Mouse (Mus musculus): Measurements from ENCODE around the gene Ntmt1. TPM values are rescaled to one million over a fixed set of nuclear protein-coding genes. Genes with fewer than 3 reads are reported as not detected.
A peak's percentile ranks its signal among the peaks of the same experiment; 100 is the strongest.

Ntmt1 gene
- polyA plus RNA-seq, 1 experiment from 2014 or later = 107 TPM

GRCm38 (mm10) chr2:30829315-30829714 is 21.7 kb downstream of the Ntmt1 start:
- Histone ChIP-seq H3K9ac (replicated peaks) (no peak overlapping the region), H3K27ac (replicated peaks) (no peak overlapping the region), H3K4me2 (no peak overlapping the region), H3K9me3 (replicated peaks) (no peaks in the 10 kb centered on the region), H3K27me3 (replicated peaks) (no peaks in the 10 kb centered on the region), H3K4me1 (peaks cover 32% of the 10 kb centered on the region), H3K4me3 (replicated peaks) (no peak overlapping the region), H3K36me3 (peaks cover 16% of the 10 kb centered on the region)
- 31% methylated on average over 5 of the region's 5 CpGs for WGBS
- ATAC-seq (ENCODE audit: low FRiP score) = no peak

- no peak for ATAC-seq (ENCODE audit: low FRiP score)
- Histone ChIP-seq H3K4me1 (peaks cover 32% of the 10 kb centered on the region), H3K9ac (replicated peaks) (no peak within 1 kb of the TSS), H3K27ac (replicated peaks) (no peak within 1 kb of the TSS), H3K4me2 (no peak within 1 kb of the TSS), H3K4me3 (replicated peaks) (no peak within 1 kb of the TSS), H3K27me3 (replicated peaks) (no peaks in the 10 kb centered on the region), H3K9me3 (replicated peaks) (no peaks in the 10 kb centered on the region), H3K36me3 (peaks cover 6% of the 10 kb centered on the region)
- WGBS = 43% methylated on average over 4 of the region's 4 CpGs
These were observed 22.7 kb downstream of the Ntmt1 start, which contains the start of gene Asb6 for GRCm38 (mm10) chr2:30830283-30830795. Gene Asb6 (minus strand): TSS chr2:30830333.

- H3K36me3 ChIP-seq = no peaks in the 10 kb centered on the region
- H3K4me2 ChIP-seq = no peak overlapping the region
- H3K9me3 ChIP-seq (replicated peaks) = no peaks in the 10 kb centered on the region
- WGBS = 64% methylated on average over 5 of the region's 5 CpGs
- H3K4me1 ChIP-seq = peaks cover 19% of the 10 kb centered on the region
- no peak overlapping the region for H3K9ac ChIP-seq (replicated peaks)
- no peak for ATAC-seq (ENCODE audit: low FRiP score)
- H3K27ac ChIP-seq (replicated peaks) = no peak overlapping the region
- H3K27me3 ChIP-seq (replicated peaks) = peaks cover 10% of the 10 kb centered on the region
- no peak overlapping the region for H3K4me3 ChIP-seq (replicated peaks)
These were observed 26.0 kb downstream of the Ntmt1 start for GRCm38 (mm10) chr2:30833644-30834043.

- Histone ChIP-seq H3K9me3 (replicated peaks) (no peaks in the 10 kb centered on the region), H3K4me1 (peaks cover 19% of the 10 kb centered on the region), H3K36me3 (no peaks in the 10 kb centered on the region), H3K4me3 (replicated peaks) (no peak within 1 kb of the TSS), H3K9ac (replicated peaks) (no peak within 1 kb of the TSS), H3K27ac (replicated peaks) (no peak within 1 kb of the TSS), H3K27me3 (replicated peaks) (peaks cover 10% of the 10 kb centered on the region), H3K4me2 (no peak within 1 kb of the TSS)
- WGBS = 84% methylated on average over 6 of the region's 10 CpGs
- no peak for ATAC-seq (ENCODE audit: low FRiP score)
These were observed 26.9 kb downstream of the Ntmt1 start, which contains the start of gene Prrx2 for GRCm38 (mm10) chr2:30834373-30835022. Gene Prrx2 (plus strand): TSS chr2:30834972.

- no peaks in the 10 kb centered on the region for H3K36me3 ChIP-seq
- H3K9ac ChIP-seq (replicated peaks) = no peak overlapping the region
- no peaks in the 10 kb centered on the region for H3K9me3 ChIP-seq (replicated peaks)
- 7% methylated on average over 21 of the region's 21 CpGs for WGBS
- H3K4me3 ChIP-seq (replicated peaks) = no peak overlapping the region
- peak overlapping the region; percentile 25; the same call in 1 of the 2 replicates for H3K4me2 ChIP-seq
- ATAC-seq (ENCODE audit: low FRiP score) = no peak
- peak overlapping the region; percentile 18; the same call in 1 of the 2 replicates for H3K27ac ChIP-seq (replicated peaks)
- peaks cover 19% of the 10 kb centered on the region for H3K4me1 ChIP-seq
- H3K27me3 ChIP-seq (replicated peaks) = peaks cover 13% of the 10 kb centered on the region
These were observed 28.8 kb downstream of the Ntmt1 start for GRCm38 (mm10) chr2:30836238-30836990.

- Histone ChIP-seq H3K9ac (replicated peaks) (no peak overlapping the region), H3K4me3 (replicated peaks) (no peak overlapping the region)
These were observed 35.0 kb downstream of the Ntmt1 start for GRCm38 (mm10) chr2:30842615-30843014.

GRCm38 (mm10) chr2:30845152-30846070 is 37.8 kb downstream of the Ntmt1 start:
- Histone ChIP-seq H3K4me1 (peaks cover 8% of the 10 kb centered on the region), H3K4me3 (replicated peaks) (peak overlapping the region; percentile 42), H3K36me3 (no peaks in the 10 kb centered on the region), H3K9ac (replicated peaks) (peak overlapping the region; percentile 31; the same call in 1 of the 2 replicates), H3K27me3 (replicated peaks) (peaks cover 61% of the 10 kb centered on the region), H3K4me2 (peak overlapping the region; percentile 85), H3K9me3 (replicated peaks) (no peaks in the 10 kb centered on the region), H3K27ac (replicated peaks) (no peak overlapping the region)
- WGBS = 2% methylated on average over 80 of the region's 80 CpGs
- ATAC-seq (ENCODE audit: low FRiP score) = no peak

More at GRCm38 (mm10) chr2:30842615-30843014, 35.0 kb downstream of the Ntmt1 start:
- Histone ChIP-seq H3K27me3 (replicated peaks) (peaks cover 66% of the 10 kb centered on the region), H3K27ac (replicated peaks) (no peak overlapping the region), H3K4me2 (no peak overlapping the region), H3K36me3 (no peaks in the 10 kb centered on the region), H3K4me1 (peaks cover 8% of the 10 kb centered on the region), H3K9me3 (replicated peaks) (no peaks in the 10 kb centered on the region)
- ATAC-seq (ENCODE audit: low FRiP score) = no peak
- 58% methylated on average over 10 of the region's 10 CpGs for WGBS

- Histone ChIP-seq H3K4me3 (replicated peaks) (no peak overlapping the region), H3K27me3 (replicated peaks) (peaks cover 60% of the 10 kb centered on the region)
These were observed 38.6 kb downstream of the Ntmt1 start for GRCm38 (mm10) chr2:30846236-30846635.

GRCm38 (mm10) chr2:30846723-30847122 is 39.1 kb downstream of the Ntmt1 start:
- H3K27ac ChIP-seq (replicated peaks) = no peak overlapping the region
- H3K9ac ChIP-seq (replicated peaks) = no peak overlapping the region
- no peak overlapping the region for H3K4me3 ChIP-seq (replicated peaks)
- WGBS = 39% methylated on average over 6 of the region's 6 CpGs
- no peak for ATAC-seq (ENCODE audit: low FRiP score)
- no peaks in the 10 kb centered on the region for H3K36me3 ChIP-seq
- H3K4me1 ChIP-seq = peaks cover 8% of the 10 kb centered on the region
- peaks cover 55% of the 10 kb centered on the region for H3K27me3 ChIP-seq (replicated peaks)
- no peak overlapping the region for H3K4me2 ChIP-seq
- no peaks in the 10 kb centered on the region for H3K9me3 ChIP-seq (replicated peaks)

More at GRCm38 (mm10) chr2:30846236-30846635, 38.6 kb downstream of the Ntmt1 start:
- no peak for ATAC-seq (ENCODE audit: low FRiP score)
- H3K27ac ChIP-seq (replicated peaks) = no peak overlapping the region
- H3K4me1 ChIP-seq = peaks cover 8% of the 10 kb centered on the region
- H3K36me3 ChIP-seq = no peaks in the 10 kb centered on the region
- peak overlapping the region; percentile 85 for H3K4me2 ChIP-seq
- 77% methylated on average over 8 of the region's 8 CpGs for WGBS
- H3K9me3 ChIP-seq (replicated peaks) = no peaks in the 10 kb centered on the region
- H3K9ac ChIP-seq (replicated peaks) = no peak overlapping the region

- no peak overlapping the region for H3K4me2 ChIP-seq
- H3K9ac ChIP-seq (replicated peaks) = no peak overlapping the region
- H3K36me3 ChIP-seq = no peaks in the 10 kb centered on the region
- 63% methylated on average over 8 of the region's 8 CpGs for WGBS
- no peak overlapping the region for H3K4me3 ChIP-seq (replicated peaks)
- no peak overlapping the region for H3K27ac ChIP-seq (replicated peaks)
- H3K9me3 ChIP-seq (replicated peaks) = no peaks in the 10 kb centered on the region
- peaks cover 42% of the 10 kb centered on the region for H3K27me3 ChIP-seq (replicated peaks)
- ATAC-seq (ENCODE audit: low FRiP score) = no peak
- peaks cover 21% of the 10 kb centered on the region for H3K4me1 ChIP-seq
These were observed 40.6 kb downstream of the Ntmt1 start for GRCm38 (mm10) chr2:30848184-30848583.

GRCm38 (mm10) chr2:30850581-30850980 is 43.0 kb downstream of the Ntmt1 start:
- Histone ChIP-seq H3K4me3 (replicated peaks) (no peak overlapping the region), H3K9me3 (replicated peaks) (no peaks in the 10 kb centered on the region), H3K4me1 (peaks cover 15% of the 10 kb centered on the region), H3K27me3 (replicated peaks) (peaks cover 19% of the 10 kb centered on the region), H3K4me2 (no peak overlapping the region), H3K27ac (replicated peaks) (no peak overlapping the region), H3K36me3 (no peaks in the 10 kb centered on the region), H3K9ac (replicated peaks) (no peak overlapping the region)
- no peak for ATAC-seq (ENCODE audit: low FRiP score)
- WGBS = 73% methylated on average over 6 of the region's 6 CpGs
